Mouse (Mus musculus): ENCODE results near the gene Usp35. TPM values are rescaled to one million over a fixed set of nuclear protein-coding genes. Genes with fewer than 3 reads are reported as not detected.

Usp35 gene
- polyA plus RNA-seq (2015; fragmentation: Illumina TruSeq; extraction: RNeasy Lipid Tissue Mini Kit (QIAGEN cat#74804); ENCODE audit: insufficient read depth, low replicate concordance) = 12.0 TPM

GRCm38 (mm10) chr7:97331726-97332666, at the start of gene Usp35, which contains the start of gene Kctd21:
Gene Usp35, minus strand, starts transcription at chr7:97332020.
Gene Kctd21, plus strand, starts transcription at chr7:97332327.

Other genes with a start within 250 kb of the Usp35 start
- gene Kctd21, start 307 bp upstream of the Usp35 start, polyA plus RNA-seq (2015; fragmentation: Illumina TruSeq; extraction: RNeasy Lipid Tissue Mini Kit (QIAGEN cat#74804); ENCODE audit: insufficient read depth, low replicate concordance) = 5.3 TPM
- gene Alg8, start 39.6 kb upstream of the Usp35 start, polyA plus RNA-seq (2015; fragmentation: Illumina TruSeq; extraction: RNeasy Lipid Tissue Mini Kit (QIAGEN cat#74804); ENCODE audit: insufficient read depth, low replicate concordance) = 28.3 TPM
- 70.0 TPM for gene Ndufc2, start 68.0 kb upstream of the Usp35 start, polyA plus RNA-seq (2015; fragmentation: Illumina TruSeq; extraction: RNeasy Lipid Tissue Mini Kit (QIAGEN cat#74804); ENCODE audit: insufficient read depth, low replicate concordance)
- gene Thrsp, start 85.7 kb upstream of the Usp35 start, polyA plus RNA-seq (2015; fragmentation: Illumina TruSeq; extraction: RNeasy Lipid Tissue Mini Kit (QIAGEN cat#74804); ENCODE audit: insufficient read depth, low replicate concordance) = 2.4 TPM
- gene Kctd14, start 119.3 kb upstream of the Usp35 start, polyA plus RNA-seq (2015; fragmentation: Illumina TruSeq; extraction: RNeasy Lipid Tissue Mini Kit (QIAGEN cat#74804); ENCODE audit: insufficient read depth, low replicate concordance) = 19.6 TPM
- gene Ints4, start 148.9 kb upstream of the Usp35 start, polyA plus RNA-seq (2015; fragmentation: Illumina TruSeq; extraction: RNeasy Lipid Tissue Mini Kit (QIAGEN cat#74804); ENCODE audit: insufficient read depth, low replicate concordance) = 63.9 TPM
- gene Aamdc, start 247.5 kb upstream of the Usp35 start, polyA plus RNA-seq (2015; fragmentation: Illumina TruSeq; extraction: RNeasy Lipid Tissue Mini Kit (QIAGEN cat#74804); ENCODE audit: insufficient read depth, low replicate concordance) = 18.8 TPM
- 35.5 TPM for gene Rsf1, start 247.9 kb upstream of the Usp35 start, polyA plus RNA-seq (2015; fragmentation: Illumina TruSeq; extraction: RNeasy Lipid Tissue Mini Kit (QIAGEN cat#74804); ENCODE audit: insufficient read depth, low replicate concordance)